ENCODE assay signal across 9 mouse cellular contexts in the genomic region with DNA sequence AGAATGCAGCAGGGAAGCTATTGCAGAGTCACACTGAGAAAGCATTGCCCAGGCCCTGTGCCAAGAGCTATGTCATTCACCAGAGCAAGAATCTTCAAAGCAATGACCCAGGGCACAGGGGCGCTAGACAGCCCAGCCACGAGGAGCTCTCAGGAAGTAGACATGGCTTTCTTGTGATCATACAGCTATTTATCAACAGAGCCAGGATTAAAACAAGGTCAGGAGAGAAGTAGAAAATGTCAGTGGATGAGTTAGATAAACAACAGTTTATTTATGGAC. TPM values are rescaled to one million over a fixed set of nuclear protein-coding genes. Genes with fewer than 3 reads are reported as not detected.
DNase-seq lines count a peak whose midpoint lies in the region; ATAC-seq lines count a peak whose summit lies in the region.
"Had no signal": no experiment of that assay in that cellular context is flagged by ENCODE, and none has a peak within 500 bp of the region (broad histone marks: within the 10 kb centered on the region; RNA-seq: fewer than 3 reads in every experiment).

No protein-coding gene starts in this region.

- peak overlapping the region; percentile 75 for H3K27ac ChIP-seq in heart, embryonic 16.5 days (ENCODE audit: low read length)
- H3K27ac ChIP-seq in forebrain, embryonic 13.5 days = no peak overlapping the region

- peak; percentile 60 for DNase-seq in ovary, postnatal 36 days (ENCODE audit: low spot score)
- DNase-seq in ovary, postnatal 10 days (ENCODE audit: low spot score) = no peak
- peak; percentile 72 to 82 for DNase-seq in cerebellum, postnatal 25 days
- DNase-seq in lung, postnatal 36 days = peak; percentile 80
- no peak for DNase-seq in thymus, postnatal 14 days
- no peak for DNase-seq in right cerebral cortex, postnatal 14 days

- H3K36me3 ChIP-seq in heart, embryonic 16.5 days (ENCODE audit: control insufficient read depth, insufficient read depth) = no peaks in the 10 kb centered on the region
- no peaks in the 10 kb centered on the region for H3K36me3 ChIP-seq in forebrain, embryonic 13.5 days (ENCODE audit: poor library complexity, severe bottlenecking)

- ATAC-seq in heart, embryonic 16.5 days (replicated peaks; ENCODE audit: extremely low read depth, insufficient read depth, low FRiP score) = peak; percentile 34; the same call in 1 of the 2 replicates
- no peak for ATAC-seq in forebrain, embryonic 13.5 days

- WGBS in heart, embryonic 16.5 days = 8% methylated on average over 2 of the region's 2 CpGs
- WGBS in forebrain, embryonic 13.5 days = 18% methylated on average over 2 of the region's 2 CpGs

- H3K4me3 ChIP-seq in heart, embryonic 16.5 days (ENCODE audit: low read length) = no peak overlapping the region
- H3K4me3 ChIP-seq in forebrain, embryonic 13.5 days = no peak overlapping the region

- peak overlapping the region; percentile 21; the same call in 1 of the 2 replicates for H3K4me2 ChIP-seq in heart, embryonic 16.5 days (ENCODE audit: low read depth, low read length)
- H3K4me2 ChIP-seq in forebrain, embryonic 13.5 days = no peak overlapping the region

- peaks cover 36% of the 10 kb centered on the region for H3K4me1 ChIP-seq in heart, embryonic 16.5 days (ENCODE audit: control insufficient read depth, insufficient read depth, low read length)
- H3K4me1 ChIP-seq in forebrain, embryonic 13.5 days = peaks cover 44% of the 10 kb centered on the region

- H3K9me3 ChIP-seq in heart, embryonic 16.5 days (replicated peaks; ENCODE audit: control insufficient read depth, low read length) = no peaks in the 10 kb centered on the region
- no peaks in the 10 kb centered on the region for H3K9me3 ChIP-seq in forebrain, embryonic 13.5 days (replicated peaks)

- H3K9ac ChIP-seq in heart, embryonic 16.5 days (ENCODE audit: low read length) = no peak overlapping the region; the same call in 1 of the 2 replicates
- H3K9ac ChIP-seq in forebrain, embryonic 13.5 days = no peak overlapping the region

- no peaks in the 10 kb centered on the region for H3K27me3 ChIP-seq in heart, embryonic 16.5 days (ENCODE audit: control insufficient read depth, insufficient read depth, low read length)
- H3K27me3 ChIP-seq in forebrain, embryonic 13.5 days = no peaks in the 10 kb centered on the region

RNA-seq across cellular contexts. Expression of a gene that starts 56.6 kb away (rescaled TPM):
- not detected in 2 replicates for polyA plus RNA-seq in heart, embryonic 16.5 days (2015; fragmentation: Nextera tagmentation; extraction: Ambion mirVana)
- not detected in 2 replicates for polyA plus RNA-seq in forebrain, embryonic 13.5 days (2015; fragmentation: Nextera tagmentation; extraction: Ambion mirVana)
- polyA plus RNA-seq: limb, embryonic 11.5 days had no signal

Comparison
In these comparisons a context has a peak if more than half of its experiments do, and no peak if none do; other contexts are left out.
1. DNase-seq: peak in ovary, postnatal 36 days (single experiment), cerebellum, postnatal 25 days (2 of 2) and lung, postnatal 36 days (single experiment); none in ovary, postnatal 10 days (single experiment), thymus, postnatal 14 days (single experiment) and right cerebral cortex, postnatal 14 days (single experiment).